Mouse (Mus musculus) myocyte (in vitro differentiated cells): ENCODE results near the gene Nup188.

ENCODE experiments used
- MYOD1 ChIP-seq, 3 experiments: IDR thresholded peaks; one replicate each; pipeline ENCODE4 v1.6.1; 2011; ENCODE audit warnings: control low read depth in 2 of 3, low read depth in 2 of 3, mild to moderate bottlenecking in 2 of 3, moderate library complexity in 1 of 3; ENCODE audit not compliant: insufficient read length in 2 of 3, control insufficient read depth in 1 of 3
- MYOG ChIP-seq, 3 experiments: IDR thresholded peaks; one replicate each; pipeline ENCODE4 v1.6.1; 2011; ENCODE audit warnings: control low read depth in 2 of 3, low read depth in 2 of 3, mild to moderate bottlenecking in 2 of 3; ENCODE audit not compliant: insufficient read length in 2 of 3, control insufficient read depth in 1 of 3, insufficient read depth in 1 of 3
- POLR2A ChIP-seq: IDR thresholded peaks from one replicate; pipeline ENCODE4 v1.6.1; 2011; ENCODE audit warnings: low read depth, mild to moderate bottlenecking, control low read depth, moderate library complexity; ENCODE audit not compliant: insufficient read length
- USF1 ChIP-seq: IDR thresholded peaks from one replicate; pipeline ENCODE4 v1.6.1; 2011; ENCODE audit warnings: low read depth, mild to moderate bottlenecking, control low read depth, moderate library complexity

- TF ChIP-seq POLR2A (no peak), MYOD1 (IDR thresholded peaks at IDR 0.05; ENCODE audit: control insufficient read depth in 1 of 3, insufficient read length in 2 of 3, low read depth in 2 of 3) (no peak), MYOG (IDR thresholded peaks at IDR 0.05; ENCODE audit: control insufficient read depth in 1 of 3, insufficient read depth in 1 of 3, insufficient read length in 2 of 3, low read depth in 2 of 3) (no peak), USF1 (no peak)
These were observed 70.1 kb downstream of the Nup188 start for GRCm38 (mm10) chr2:30356266-30356665.
